ENCODE assay signal across 11 mouse cellular contexts in the genomic region with DNA sequence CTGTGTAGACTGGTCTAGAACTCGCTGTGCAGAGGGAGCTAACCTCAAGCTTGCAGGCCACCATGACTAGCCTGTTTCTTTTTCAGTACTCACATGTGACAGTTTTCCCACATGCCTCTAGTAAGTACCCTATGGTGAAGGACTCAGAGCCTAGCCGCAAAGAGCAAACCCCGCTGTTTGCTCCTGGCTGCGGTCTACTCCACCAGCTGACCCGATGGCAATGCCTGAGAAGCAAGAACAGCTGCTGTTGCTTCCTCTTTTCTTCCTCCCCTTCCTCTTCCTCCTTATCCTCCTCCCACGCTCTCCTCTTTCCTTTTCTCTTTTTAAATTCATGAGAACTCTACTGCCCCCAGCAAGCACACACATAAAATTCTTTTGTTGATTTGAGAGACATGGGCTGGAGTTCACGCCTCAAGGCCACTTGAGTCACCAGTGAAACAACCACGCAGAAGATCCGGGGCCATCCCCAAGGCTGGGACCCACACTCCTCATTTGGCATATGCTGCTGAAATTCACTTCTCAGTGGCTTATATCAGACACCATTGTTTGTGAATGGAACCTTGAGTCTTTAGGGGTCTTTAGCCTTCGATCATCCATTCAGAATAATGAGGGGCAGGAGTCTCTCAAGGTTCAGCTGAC. TPM values are rescaled to one million over a fixed set of nuclear protein-coding genes. Genes with fewer than 3 reads are reported as not detected.
DNase-seq lines count a peak whose midpoint lies in the region; ATAC-seq and TF ChIP-seq lines count a peak whose summit lies in the region.
"Had no signal": no experiment of that assay in that cellular context is flagged by ENCODE, and none has a peak within 500 bp of the region (broad histone marks: within the 10 kb centered on the region; RNA-seq: fewer than 3 reads in every experiment).

No protein-coding gene starts in this region.

- H3K79me2 ChIP-seq in MEL (ENCODE audit: control insufficient read depth, insufficient read depth, low read length, poor library complexity): no peaks in the 10 kb centered on the region

- TF ChIP-seq RAD21 in MEL (IDR thresholded peaks at IDR 0.05; ENCODE audit: low read depth, low read length): no peak; the same call in 1 of the 2 replicates

- H3K9ac ChIP-seq in MEL (ENCODE audit: control insufficient read depth, low read depth, low read length, poor library complexity, severe bottlenecking): peak overlapping the region; percentile 3; the same call in 1 of the 2 replicates
- H3K9ac ChIP-seq: limb, embryonic 12.5 days had no signal

- ATAC-seq in common myeloid progenitor, adult 5-6 weeks (replicated peaks; ENCODE audit: low read depth, poor library complexity, severe bottlenecking): peak; percentile 95
- ATAC-seq in neutrophil, adult 5-6 weeks (ENCODE audit: extremely low read depth, insufficient number of reproducible peaks, low FRiP score, poor library complexity, severe bottlenecking): peak; percentile 61; the same call in 1 of the 2 replicates

- peaks cover 0 to 3% of the 10 kb centered on the region in 2 experiments; a peak in 2 of 4 replicates for H3K4me1 ChIP-seq in MEL (ENCODE audit: control insufficient read depth in 1 of 2, insufficient read depth in 2 of 2, low read length in 2 of 2)
- H3K4me1 ChIP-seq: limb, embryonic 12.5 days had no signal

- H3K9me3 ChIP-seq in MEL (replicated peaks; ENCODE audit: insufficient read depth, low read length): no peaks in the 10 kb centered on the region
- H3K9me3 ChIP-seq: limb, embryonic 12.5 days had no signal

- no peak for TF ChIP-seq POLR2A in MEL (IDR thresholded peaks at IDR 0.05; ENCODE audit: control insufficient read depth in 1 of 2, insufficient read depth in 1 of 2, low read depth in 1 of 2, low read length in 2 of 2, poor library complexity in 1 of 2)

- TF ChIP-seq CTCF in layer of hippocampus, adult 2 months (conservative IDR thresholded peaks at IDR 0.05): no peak
- TF ChIP-seq CTCF in MEL (IDR thresholded peaks at IDR 0.05 in 2 of 3, conservative IDR thresholded peaks at IDR 0.05 in 1 of 3; ENCODE audit: control insufficient read depth in 1 of 3, insufficient read depth in 1 of 3, low read depth in 2 of 3, low read length in 3 of 3, poor library complexity in 1 of 3, severe bottlenecking in 1 of 3): no peak; a peak in 1 of 6 replicates

- no peaks in the 10 kb centered on the region for H3K36me3 ChIP-seq in MEL (ENCODE audit: control insufficient read depth in 1 of 2, insufficient read depth in 2 of 2, low read length in 2 of 2)
- H3K36me3 ChIP-seq: limb, embryonic 12.5 days had no signal

- H3K27ac ChIP-seq in layer of hippocampus, adult 2 months: no peak overlapping the region
- H3K27ac ChIP-seq in MEL (ENCODE audit: control insufficient read depth, low read depth, low read length): no peak overlapping the region
- H3K27ac ChIP-seq: limb, embryonic 12.5 days had no signal

- peak; percentile 42 for DNase-seq in layer of hippocampus, adult 9-11 months
- DNase-seq in layer of hippocampus, adult 2 months (ENCODE audit: low spot score in 2 of 2): no peak
- peak; percentile 71 for DNase-seq in MEL (ENCODE audit: low read depth, low spot score)
- no peak for DNase-seq in kidney, adult 11 months
- no peak for DNase-seq in kidney, postnatal 10 days
- no peak for DNase-seq in gastrocnemius, adult 18-20 months (ENCODE audit: low spot score)
- DNase-seq: cerebellum, postnatal 10 days had no signal

- H3K27me3 ChIP-seq in MEL (ENCODE audit: control insufficient read depth in 1 of 2, insufficient read depth in 2 of 2, low read length in 2 of 2): no peaks in the 10 kb centered on the region
- H3K27me3 ChIP-seq: limb, embryonic 12.5 days had no signal

- TF ChIP-seq EP300 in MEL (IDR thresholded peaks at IDR 0.05; ENCODE audit: low read depth in 1 of 2, low read length in 2 of 2): peak; percentile 32 to 63; a peak in 2 of 4 replicates

- H3K4me3 ChIP-seq in layer of hippocampus, adult 2 months: no peak overlapping the region
- peak overlapping the region in 1 of 2 experiments; percentile 14; a peak in 1 of 4 replicates for H3K4me3 ChIP-seq in MEL (ENCODE audit: control insufficient read depth in 1 of 2, insufficient read depth in 1 of 2, low read depth in 2 of 2, low read length in 2 of 2)
- H3K4me3 ChIP-seq: erythroblast, embryonic 14.5 days; limb, embryonic 12.5 days had no signal

TF ChIP-seq in MEL, 35 proteins besides CTCF, POLR2A, EP300 and RAD21:
- TF ChIP-seq TCF12 (IDR thresholded peaks at IDR 0.05; ENCODE audit: low read depth, low read length): peak; percentile 47; the same call in 1 of the 2 replicates
- TF ChIP-seq SIN3A (IDR thresholded peaks at IDR 0.05; ENCODE audit: low read length): peak; percentile 61
- no peak for TF ChIP-seq ELF1 (IDR thresholded peaks at IDR 0.05; ENCODE audit: low read depth, low read length)
- peak; percentile 99 for TF ChIP-seq ETS1 (IDR thresholded peaks at IDR 0.05; ENCODE audit: low read depth, low read length)
- peak; percentile 38; the same call in 1 of the 2 replicates for TF ChIP-seq USF1 (IDR thresholded peaks at IDR 0.05; ENCODE audit: low read depth, low read length)
- 0 out of 2 replicates have a peak, but pooled peaks have one; percentile 9 for TF ChIP-seq BHLHE40 (IDR thresholded peaks at IDR 0.05; ENCODE audit: borderline replicate concordance, low read depth, low read length)
- TF ChIP-seq RCOR1 (IDR thresholded peaks at IDR 0.05; ENCODE audit: low read depth, low read length): no peak
- TF ChIP-seq USF2 (IDR thresholded peaks at IDR 0.05; ENCODE audit: borderline replicate concordance in 1 of 2, insufficient read depth in 1 of 2, low read depth in 1 of 2, low read length in 2 of 2): no peak
- TF ChIP-seq MXI1 (IDR thresholded peaks at IDR 0.05; ENCODE audit: low read depth, low read length): peak; percentile 62
- peak; percentile 50; the same call in 1 of the 2 replicates for TF ChIP-seq MAX (IDR thresholded peaks at IDR 0.05; ENCODE audit: low read length)
TF ChIP-seq in MEL: peak in this region for 7.

RNA-seq across cellular contexts. Expression of a gene that starts 31.2 kb away (rescaled TPM):
- total RNA-seq in layer of hippocampus, adult 2 months (2021): under 1 TPM; 0.38 to 0.86 TPM
- not detected in 2 replicates for total RNA-seq in MEL (2012; rRNA removed)
- under 1 TPM in 1 of 2 experiments, not detected in 1; 0.03 TPM for polyA plus RNA-seq in MEL (2012; ENCODE audit: insufficient read depth in 1 of 2, insufficient read length in 2 of 2, low read depth in 1 of 2, low replicate concordance in 2 of 2, missing spikeins in 1 of 2)
- 11.8 and 16.7 TPM in 2 replicates for total RNA-seq in common myeloid progenitor, adult 5-6 weeks (2017)
- total RNA-seq in neutrophil, adult 5-6 weeks (2017): 18.2 and 19.7 TPM in 2 replicates
- under 1 TPM; 0.39 to 0.57 TPM for total RNA-seq in gastrocnemius, adult 18-20 months (2021)
- polyA plus RNA-seq: erythroblast, embryonic 14.5 days had no signal

RNA-seq across cellular contexts. Expression of a gene that starts 47.7 kb away (rescaled TPM):
- total RNA-seq in layer of hippocampus, adult 2 months (2021): 10 to 100 TPM; 15.8 to 18.1 TPM
- 16.3 and 22.7 TPM in 2 replicates for total RNA-seq in MEL (2012; rRNA removed)
- 10 to 100 TPM in 1 of 2 experiments, not detected in 1; 32.2 TPM for polyA plus RNA-seq in MEL (2012; ENCODE audit: insufficient read depth in 1 of 2, insufficient read length in 2 of 2, low read depth in 1 of 2, low replicate concordance in 2 of 2, missing spikeins in 1 of 2)
- 13.7 and 23.6 TPM in 2 replicates for total RNA-seq in common myeloid progenitor, adult 5-6 weeks (2017)
- total RNA-seq in neutrophil, adult 5-6 weeks (2017): 17.4 and 21.4 TPM in 2 replicates
- total RNA-seq in gastrocnemius, adult 18-20 months (2021): 1 to 10 TPM; 3.5 to 4.5 TPM

RNA-seq across cellular contexts. Expression of a gene that starts 47.7 kb away (rescaled TPM):
- total RNA-seq in layer of hippocampus, adult 2 months (2021): 10 to 100 TPM; 55.6 to 66.2 TPM
- total RNA-seq in MEL (2012; rRNA removed): 110 and 135 TPM in 2 replicates
- 100 to 1,000 TPM in 1 of 2 experiments, not detected in 1; 135 TPM for polyA plus RNA-seq in MEL (2012; ENCODE audit: insufficient read depth in 1 of 2, insufficient read length in 2 of 2, low read depth in 1 of 2, low replicate concordance in 2 of 2, missing spikeins in 1 of 2)
- 166 and 196 TPM in 2 replicates for total RNA-seq in common myeloid progenitor, adult 5-6 weeks (2017)
- 46.3 and 69.6 TPM in 2 replicates for total RNA-seq in neutrophil, adult 5-6 weeks (2017)
- total RNA-seq in gastrocnemius, adult 18-20 months (2021): 10 to 100 TPM; 69.9 to 71.4 TPM

Comparison
In these comparisons a context has a peak if more than half of its experiments do, and no peak if none do; other contexts are left out.
1. DNase-seq: peak in layer of hippocampus, adult 9-11 months (single experiment) and MEL (single experiment); none in layer of hippocampus, adult 2 months (0 of 2), kidney, adult 11 months (single experiment), kidney, postnatal 10 days (single experiment) and gastrocnemius, adult 18-20 months (single experiment).